Mouse (Mus musculus) liver, embryonic 14.5 days (tissue): ENCODE data around the gene Gpr85.

Experiments used
- CTCF ChIP-seq: IDR thresholded peaks from 2 replicates; pipeline ENCODE4 v1.5.1; 2016; ENCODE audit warnings: antibody characterized with exemption, low read depth, control low read depth
- EP300 ChIP-seq: IDR thresholded peaks from 2 replicates; pipeline ENCODE4 v1.6.1; 2016; ENCODE audit warnings: antibody characterized with exemption, low read depth

- TF ChIP-seq CTCF = no peak
- TF ChIP-seq EP300 = no peak
Observed at GRCm38 (mm10) chr6:13839345-13840054, at the start of gene Gpr85.
